Mouse (Mus musculus) liver, adult (tissue): Measurements from ENCODE around the gene Vps26c.

ENCODE experiments used
- GATA4 ChIP-seq: IDR thresholded peaks from 2 replicates; pipeline ENCODE4 v1.6.1; 2014; ENCODE audit warnings: mild to moderate bottlenecking, low read length; ENCODE audit not compliant: insufficient replicate concordance

Gene Vps26c

DNA sequence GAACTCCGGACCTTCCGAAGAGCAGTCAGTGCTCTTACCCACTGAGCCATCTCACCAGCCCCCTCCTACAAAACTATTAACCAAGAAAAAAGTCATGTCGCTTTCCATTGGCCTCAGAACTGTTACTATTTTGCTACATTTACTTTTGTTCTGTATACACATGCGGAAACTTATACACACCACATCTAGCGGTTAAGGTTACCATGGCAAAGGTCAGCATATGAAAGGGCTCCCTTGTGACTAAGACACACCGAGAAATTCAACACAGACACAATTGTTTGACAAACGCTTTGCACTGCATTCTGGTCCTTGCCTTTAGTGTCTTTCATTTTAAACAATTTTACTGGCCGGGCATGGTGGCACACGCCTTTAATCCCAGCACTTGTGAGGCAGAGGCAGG lies 1.9 kb downstream of the Vps26c start:
- no peak for TF ChIP-seq GATA4

DNA sequence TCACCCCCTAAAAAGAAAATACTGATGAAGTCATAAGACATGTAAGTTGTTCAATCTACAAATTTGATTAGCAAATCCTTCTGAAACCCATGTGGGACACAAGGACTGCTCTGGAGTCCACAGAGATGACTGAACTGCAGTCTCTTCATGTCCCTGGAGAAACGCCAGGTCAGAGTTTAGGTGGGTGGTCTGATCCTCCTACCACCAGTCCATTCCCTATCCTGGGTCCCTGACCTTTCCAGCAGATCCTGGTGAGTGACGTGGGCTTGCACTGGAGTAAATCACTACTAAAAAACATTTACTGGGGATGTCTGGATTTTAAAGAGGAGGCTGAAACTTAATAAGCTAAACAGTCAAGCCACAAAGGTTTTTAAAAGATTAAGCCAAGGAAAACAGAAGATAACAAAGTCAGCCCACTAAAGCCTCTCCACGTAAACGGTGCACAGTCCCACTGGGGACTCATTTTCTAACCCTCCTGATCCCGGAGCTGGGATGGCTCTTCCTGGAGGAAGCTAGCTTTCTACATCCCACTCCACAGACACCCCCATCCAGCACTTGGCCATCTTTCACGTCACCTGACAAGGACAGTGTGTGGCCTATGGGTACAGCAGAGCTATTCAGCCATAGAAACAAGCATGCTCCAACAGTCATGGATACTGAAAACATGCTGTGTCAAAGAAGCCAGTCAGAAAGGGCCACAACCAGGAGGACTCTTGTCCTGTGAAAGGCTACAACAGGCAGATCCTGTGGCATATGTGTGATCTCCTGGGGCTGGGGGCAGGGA lies 2.8 kb downstream of the Vps26c start:
- no peak for TF ChIP-seq GATA4

DNA sequence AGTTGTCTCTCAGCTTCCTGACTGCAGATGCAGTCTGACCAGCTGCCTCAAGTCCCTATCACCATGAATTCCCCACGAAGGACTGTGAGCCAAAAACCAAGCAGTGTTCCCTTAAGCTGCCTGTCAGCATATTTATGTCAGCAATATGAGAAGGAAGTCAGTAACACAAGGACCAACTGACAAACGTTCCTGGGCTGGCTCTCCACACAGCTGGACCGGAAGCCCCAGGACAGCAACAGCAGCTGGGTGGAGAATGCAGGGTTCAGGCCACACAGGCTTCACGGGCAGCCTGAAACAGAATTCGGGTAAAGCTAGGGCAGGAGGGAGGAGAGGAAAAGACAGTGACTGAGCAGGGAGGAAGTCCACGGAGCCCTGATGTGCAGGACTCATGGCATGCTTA lies 7.6 kb downstream of the Vps26c start:
- TF ChIP-seq GATA4: peak; percentile 60; the same call in 1 of the 2 replicates

DNA sequence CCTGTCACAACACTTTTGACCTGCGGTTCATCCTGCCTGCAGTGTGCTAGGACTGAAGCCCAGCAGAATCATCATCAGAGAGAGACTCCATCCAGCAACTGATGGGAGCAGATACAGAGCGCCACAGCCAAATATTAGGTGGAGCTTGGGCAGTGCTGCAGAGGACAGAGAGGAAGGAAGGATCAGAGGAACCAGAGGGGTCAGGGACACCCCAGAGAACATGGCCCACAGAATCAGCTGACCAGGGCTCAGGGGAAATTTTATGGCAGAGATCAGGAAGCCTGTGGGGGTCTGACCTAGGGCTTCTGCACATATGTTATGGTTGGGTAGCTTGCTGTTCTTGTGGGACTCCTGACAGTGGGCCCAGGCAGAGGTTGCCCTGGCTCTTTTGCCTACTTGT lies 9.0 kb downstream of the Vps26c start:
- TF ChIP-seq GATA4: no peak

DNA sequence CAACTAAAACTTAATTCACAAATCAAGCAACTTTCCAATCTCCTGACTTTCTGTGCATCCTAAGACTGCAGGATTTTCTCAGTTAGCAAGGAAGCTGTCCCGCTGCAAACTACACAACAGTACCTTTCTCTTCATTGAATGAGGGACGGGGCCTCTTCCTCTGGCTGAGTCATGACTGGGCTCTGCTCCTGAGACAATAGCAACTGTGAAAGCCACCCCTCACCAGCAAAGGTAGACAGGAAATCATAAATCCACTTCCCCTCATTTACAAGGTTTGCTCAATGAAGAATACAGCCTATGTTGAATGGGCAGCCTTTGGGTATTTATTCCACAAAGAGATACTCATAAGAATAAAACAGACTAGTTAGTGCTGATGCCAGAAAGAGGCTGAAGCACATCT lies 16.6 kb downstream of the Vps26c start:
- TF ChIP-seq GATA4: no peak

DNA sequence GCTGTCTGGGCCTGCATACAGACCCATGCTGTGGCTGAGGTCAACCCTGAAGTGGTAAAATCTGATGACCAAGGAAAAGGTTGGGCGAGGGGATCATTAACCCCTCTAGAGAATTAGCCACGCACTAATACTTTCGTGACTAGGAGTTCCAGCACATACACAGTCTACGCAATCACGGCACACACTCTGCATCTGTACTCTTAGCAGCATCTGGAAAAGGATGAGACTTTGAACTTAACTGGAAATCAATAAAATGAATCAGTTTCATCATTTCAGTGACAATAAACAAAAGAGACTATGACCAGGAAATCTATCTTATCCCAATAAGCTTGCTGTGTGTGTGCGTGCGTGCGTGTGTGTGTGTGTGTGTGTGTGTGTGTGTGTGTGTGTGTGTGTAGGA lies 17.9 kb downstream of the Vps26c start:
- TF ChIP-seq GATA4: no peak

DNA sequence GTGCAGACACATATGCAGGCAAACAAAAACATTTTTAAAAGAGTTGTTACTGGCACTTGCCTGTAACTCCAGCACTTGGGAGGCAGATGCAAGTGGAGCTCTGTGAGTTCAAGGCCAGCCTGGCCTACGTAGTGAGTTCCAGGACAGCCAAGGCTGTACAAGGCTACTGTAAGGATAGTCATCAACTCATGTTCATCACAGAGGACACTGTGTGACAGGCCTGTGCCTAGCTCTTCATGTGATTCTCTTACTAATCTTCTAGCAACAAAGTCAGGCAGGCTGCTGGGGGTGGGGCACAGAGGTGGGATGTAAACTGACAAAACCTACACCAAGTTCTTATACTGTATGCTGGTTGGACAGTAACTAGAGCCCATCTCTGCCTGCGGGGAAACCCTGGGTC lies 19.6 kb downstream of the Vps26c start:
- no peak for TF ChIP-seq GATA4

DNA sequence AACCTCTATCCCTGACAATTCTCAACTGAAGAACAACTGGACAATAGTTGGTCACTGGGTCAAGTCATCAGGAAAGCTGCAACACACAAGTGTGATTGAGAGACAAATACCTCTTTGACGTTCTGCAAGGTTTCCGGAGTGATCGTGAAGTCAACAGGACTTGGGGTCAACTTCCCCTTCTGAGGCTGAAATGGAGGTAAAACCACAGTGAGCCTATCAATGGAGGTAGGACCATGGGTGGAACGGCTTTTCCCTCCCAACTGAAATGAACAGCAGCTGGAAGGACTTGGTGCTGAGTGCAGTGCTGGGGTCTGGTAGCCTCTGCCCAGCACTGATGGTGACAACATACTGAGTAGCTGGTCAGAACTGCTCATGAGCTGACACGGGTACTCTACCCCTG lies 22.4 kb downstream of the Vps26c start:
- no peak for TF ChIP-seq GATA4

DNA sequence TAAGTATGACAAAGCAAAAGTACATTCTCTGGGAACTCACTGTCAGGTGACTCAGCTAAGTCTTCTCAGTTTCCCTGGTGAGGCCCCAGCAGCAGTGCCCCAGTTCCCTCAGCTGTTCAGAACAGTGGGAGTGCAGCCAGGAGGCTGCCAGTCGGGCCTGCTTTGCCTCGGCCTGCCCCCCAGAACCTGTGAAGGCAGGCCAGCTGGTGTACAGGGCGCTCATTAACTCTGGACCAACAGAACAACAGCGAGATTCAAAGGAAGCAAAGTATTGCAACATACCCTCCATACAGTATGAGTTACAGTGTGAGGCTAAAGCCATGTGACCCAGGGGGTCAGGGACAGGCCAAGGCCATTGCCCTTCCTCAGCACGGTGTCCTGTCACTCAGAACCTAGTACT lies 28.7 kb downstream of the Vps26c start:
- no peak for TF ChIP-seq GATA4

DNA sequence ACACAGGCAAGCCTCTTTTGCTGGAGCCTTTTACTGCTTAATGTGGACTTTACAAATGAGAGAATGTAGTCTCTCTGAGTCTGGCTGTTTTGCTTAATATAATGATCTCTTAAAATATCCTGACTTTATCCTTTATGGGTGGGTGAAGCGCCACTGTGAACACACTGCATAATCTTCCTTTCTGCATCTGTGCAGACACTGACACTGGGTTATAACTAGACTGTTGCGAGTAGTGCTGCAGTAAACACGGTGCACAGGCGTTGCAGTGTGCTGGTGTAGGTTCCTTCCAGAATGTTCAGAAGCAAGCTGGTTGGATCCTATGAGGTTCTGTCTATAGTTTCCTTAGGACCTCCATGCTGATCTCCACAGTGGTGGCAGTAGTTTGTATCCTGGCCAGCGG lies 37.3 kb downstream of the Vps26c start:
- TF ChIP-seq GATA4: no peak

DNA sequence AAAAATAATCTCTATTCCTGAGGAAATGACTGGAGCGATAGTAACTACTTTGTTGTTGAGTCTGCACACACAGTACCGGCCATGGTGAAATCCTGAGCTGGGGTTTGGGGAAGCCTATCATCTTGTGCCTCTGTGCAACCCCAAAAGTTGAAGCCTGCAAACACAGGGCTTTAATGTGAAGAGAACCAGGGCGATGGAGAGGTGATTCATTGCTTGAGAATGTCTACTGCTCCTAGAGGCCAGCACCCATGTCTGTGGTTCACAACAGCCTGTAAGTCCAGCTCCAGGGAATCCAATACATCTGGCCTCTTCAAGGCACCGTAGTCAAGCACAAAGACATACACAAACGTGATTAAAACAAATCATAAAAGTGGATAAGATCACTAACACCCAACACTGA lies 39.3 kb downstream of the Vps26c start:
- TF ChIP-seq GATA4: no peak

DNA sequence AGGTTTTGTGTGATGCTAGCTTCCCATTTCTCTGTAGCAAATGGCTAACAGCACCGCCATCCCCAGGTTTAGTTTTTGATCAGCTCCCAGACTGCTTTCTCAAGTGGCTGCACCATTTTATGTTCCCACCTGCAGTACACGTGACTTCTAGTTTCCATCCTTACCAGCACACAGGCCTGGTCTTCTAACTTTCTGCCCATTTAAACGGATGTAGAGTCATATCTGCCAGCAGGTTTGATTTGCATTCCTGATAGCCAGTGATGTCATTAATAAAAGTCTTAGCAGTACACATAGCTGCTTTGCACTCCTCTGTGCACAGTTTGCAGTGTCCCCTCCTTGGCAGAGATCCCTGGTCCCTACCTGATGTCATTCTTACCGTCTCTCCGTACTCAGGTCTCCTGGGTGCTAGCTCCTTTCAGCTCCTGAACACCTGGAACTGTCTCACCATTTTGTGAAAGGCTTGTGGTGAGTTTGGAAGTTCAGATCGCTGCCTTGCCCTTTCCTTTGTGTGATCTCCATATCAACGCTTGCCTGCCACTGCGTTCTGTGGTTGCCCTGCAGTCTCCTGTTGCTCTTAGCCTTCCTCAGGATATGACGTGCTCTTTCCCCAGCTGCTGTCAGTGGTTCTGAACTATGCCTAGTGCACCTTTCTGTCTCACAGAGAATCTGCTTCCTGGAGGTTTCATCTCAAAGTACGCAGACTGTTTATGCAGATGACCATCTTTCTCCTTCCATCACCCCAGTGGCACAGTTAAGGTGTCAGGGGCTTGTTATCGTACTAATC lies 41.7 kb downstream of the Vps26c start:
- no peak for TF ChIP-seq GATA4

DNA sequence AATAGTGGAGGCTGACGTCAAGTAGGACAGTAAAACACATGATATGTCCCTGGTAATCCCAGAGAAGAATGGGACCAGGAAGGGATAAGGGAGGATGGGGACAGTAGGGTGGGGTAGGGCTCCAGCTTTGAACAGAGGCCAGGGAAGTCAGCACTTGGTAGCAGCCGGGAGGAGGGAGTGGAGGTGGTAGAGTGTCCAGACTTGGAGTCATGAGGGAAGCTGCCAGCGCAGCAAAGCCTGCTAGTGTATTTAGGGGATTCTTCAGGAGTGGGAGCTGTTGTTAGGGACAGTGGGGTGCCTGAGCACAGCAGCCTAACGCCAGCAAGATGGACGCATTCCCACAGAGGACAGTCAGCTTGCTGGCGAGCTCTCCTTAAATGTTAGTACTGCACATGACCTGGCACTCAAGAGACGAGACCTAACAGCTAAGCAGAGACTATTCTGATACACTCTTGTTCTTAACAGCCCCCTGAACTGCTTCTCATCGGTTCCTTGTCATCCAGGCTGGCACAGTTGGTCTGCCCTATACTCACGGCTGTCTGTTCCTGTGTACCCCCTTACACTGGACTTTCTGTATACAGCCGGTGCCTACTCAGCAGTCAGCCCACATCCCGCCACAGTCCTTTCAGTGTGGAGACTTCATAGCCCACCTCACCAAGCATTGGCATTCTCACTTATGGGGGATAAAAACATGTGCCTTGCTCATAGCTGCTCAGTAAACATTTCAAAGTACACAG lies 53.4 kb downstream of the Vps26c start:
- TF ChIP-seq GATA4: no peak

DNA sequence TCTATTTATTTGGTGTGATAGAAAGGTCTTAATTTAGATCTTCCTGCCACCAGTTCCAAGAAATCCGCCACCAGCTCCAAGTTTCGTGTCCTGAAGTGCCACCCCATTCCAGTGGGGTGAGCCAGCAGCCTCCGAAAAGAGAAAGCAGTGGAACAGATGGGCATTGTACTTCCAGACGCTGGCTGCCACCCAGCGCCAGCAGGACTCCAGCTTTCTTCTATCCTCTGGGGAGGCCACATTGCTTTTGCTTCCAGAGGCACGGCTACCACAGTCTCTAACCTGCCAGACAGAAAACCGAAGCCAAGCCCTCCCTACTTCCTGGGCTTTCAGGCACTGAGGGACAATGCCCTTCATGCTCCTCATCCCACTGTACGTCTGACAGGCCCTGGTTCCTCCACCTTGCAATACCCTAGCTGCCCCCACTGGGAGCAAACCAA lies 54.1 kb downstream of the Vps26c start:
- no peak for TF ChIP-seq GATA4

DNA sequence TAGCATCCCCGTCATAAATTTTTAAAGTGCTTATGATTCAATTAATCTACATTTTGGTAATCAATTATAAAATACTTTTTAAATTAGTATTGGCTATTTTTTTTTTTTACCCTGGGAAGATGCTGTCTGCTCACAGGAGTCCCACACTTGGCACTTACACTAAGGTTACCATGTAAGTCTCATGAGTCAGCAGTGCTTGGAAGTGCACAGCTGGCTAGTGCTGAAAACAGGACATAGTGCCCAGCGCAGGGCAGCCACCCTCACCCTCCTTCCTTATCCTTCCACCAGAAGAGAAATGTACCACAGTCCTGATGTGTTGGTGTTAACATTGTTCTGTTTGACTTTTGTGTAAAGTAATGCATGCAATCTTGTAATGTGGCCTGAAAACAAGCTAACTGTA lies 58.2 kb downstream of the Vps26c start:
- no peak for TF ChIP-seq GATA4

DNA sequence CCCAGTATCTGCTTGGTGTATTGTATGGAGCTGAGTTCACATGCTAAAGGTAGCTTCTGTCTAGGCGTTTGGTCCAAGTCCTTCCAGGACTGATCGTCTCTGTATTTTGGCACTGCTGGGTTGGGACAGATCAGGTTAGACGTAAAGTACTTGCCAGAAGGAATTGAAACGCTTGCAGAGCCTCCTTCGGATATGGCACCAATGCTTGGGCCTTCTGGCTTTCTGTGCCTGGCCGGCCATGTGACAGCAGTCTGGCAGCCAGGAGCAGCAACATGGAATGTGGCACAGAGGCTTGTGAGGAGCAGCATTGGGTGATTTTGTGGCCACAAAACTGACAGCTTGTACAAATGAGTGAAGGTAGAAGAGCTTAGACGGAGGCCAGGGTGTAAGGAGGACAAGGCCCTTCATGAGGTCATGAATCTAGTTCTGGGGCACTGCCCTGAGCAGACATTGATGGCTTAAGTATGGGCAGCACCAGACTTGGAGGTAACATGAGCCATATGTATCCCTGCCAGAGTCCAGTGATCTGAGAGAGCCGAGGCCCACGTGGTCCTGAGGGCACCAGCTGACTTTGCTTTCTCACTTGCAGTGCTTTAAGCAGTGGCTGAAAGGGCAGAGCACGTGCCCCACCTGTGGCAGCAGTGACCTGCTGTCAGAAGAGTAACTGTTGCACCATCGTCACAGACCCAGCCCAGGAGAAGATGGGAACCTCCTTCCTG lies 59.1 kb downstream of the Vps26c start:
- no peak for TF ChIP-seq GATA4

DNA sequence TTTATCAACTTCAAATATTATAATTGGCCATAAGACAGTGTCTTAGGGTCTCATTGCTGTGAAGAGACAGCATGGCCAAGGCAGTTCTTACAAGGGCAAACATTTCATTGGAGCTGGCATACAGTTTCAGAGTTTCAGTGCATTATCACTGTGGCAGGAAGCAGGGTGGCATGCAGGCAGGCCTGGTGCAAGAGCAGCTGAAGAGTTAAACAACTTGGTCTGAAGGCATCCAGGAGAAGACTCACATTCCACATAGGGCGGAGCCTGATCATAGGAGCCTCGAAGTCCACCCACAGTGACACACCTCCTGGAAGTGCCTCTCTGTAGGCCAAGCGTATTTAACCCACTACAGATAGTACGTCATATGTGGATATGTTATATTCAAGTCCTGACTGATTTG lies 60.7 kb downstream of the Vps26c start:
- no peak for TF ChIP-seq GATA4
